Mouse (Mus musculus): ENCODE measurements around the gene Mroh2a.
A peak's percentile ranks its signal among the peaks of the same experiment; 100 is the strongest.

Gene Mroh2a

GRCm38 (mm10) chr1:88226670-88227379 lies at the start of gene Mroh2a:
Gene Mroh2a (plus strand): TSS chr1:88226986.
- no peak for DNase-seq (ENCODE audit: low spot score)

- no peak for DNase-seq (ENCODE audit: low spot score)
Observed at GRCm38 (mm10) chr1:88179657-88180056, 47.1 kb upstream of the Mroh2a start.

- no peak for DNase-seq (ENCODE audit: low spot score)
Observed at GRCm38 (mm10) chr1:88186325-88186935, 40.4 kb upstream of the Mroh2a start.

- no peak for DNase-seq (ENCODE audit: low spot score)
Observed at GRCm38 (mm10) chr1:88192136-88192535, 34.6 kb upstream of the Mroh2a start.

- DNase-seq (ENCODE audit: low spot score) = no peak
Observed at GRCm38 (mm10) chr1:88195687-88196086, 31.1 kb upstream of the Mroh2a start.

- no peak for DNase-seq (ENCODE audit: low spot score)
Observed at GRCm38 (mm10) chr1:88197443-88197842, 29.3 kb upstream of the Mroh2a start.

- DNase-seq (ENCODE audit: low spot score) = no peak
Observed at GRCm38 (mm10) chr1:88199996-88200395, 26.8 kb upstream of the Mroh2a start.

- DNase-seq (ENCODE audit: low spot score) = no peak
Observed at GRCm38 (mm10) chr1:88200456-88200855, 26.3 kb upstream of the Mroh2a start, which contains the start of gene Ugt1a2. Gene Ugt1a2 (plus strand): TSS chr1:88200601.

- peak; percentile 71 for DNase-seq (ENCODE audit: low spot score)
Observed at GRCm38 (mm10) chr1:88205294-88205922, 21.4 kb upstream of the Mroh2a start, which contains the start of gene Dnajb3. Gene Dnajb3 (minus strand): TSS chr1:88205782.

GRCm38 (mm10) chr1:88206843-88207479 lies 19.8 kb upstream of the Mroh2a start:
- peak; percentile 53 for DNase-seq (ENCODE audit: low spot score)

GRCm38 (mm10) chr1:88211812-88212211 lies 15.0 kb upstream of the Mroh2a start, which contains the start of gene Ugt1a1:
Gene Ugt1a1 (plus strand): TSS chr1:88211959.
- no peak for DNase-seq (ENCODE audit: low spot score)

GRCm38 (mm10) chr1:88212341-88213045 lies 14.3 kb upstream of the Mroh2a start:
- no peak for DNase-seq (ENCODE audit: low spot score)

GRCm38 (mm10) chr1:88213061-88213460 lies 13.7 kb upstream of the Mroh2a start:
- no peak for DNase-seq (ENCODE audit: low spot score)

- DNase-seq (ENCODE audit: low spot score) = no peak
Observed at GRCm38 (mm10) chr1:88213766-88214461, 12.9 kb upstream of the Mroh2a start.

GRCm38 (mm10) chr1:88214462-88214952 lies 12.3 kb upstream of the Mroh2a start:
- DNase-seq (ENCODE audit: low spot score) = no peak

GRCm38 (mm10) chr1:88215466-88216380 lies 11.1 kb upstream of the Mroh2a start:
- no peak for DNase-seq (ENCODE audit: low spot score)

- DNase-seq (ENCODE audit: low spot score) = no peak
Observed at GRCm38 (mm10) chr1:88216551-88216950, 10.2 kb upstream of the Mroh2a start.

- no peak for DNase-seq (ENCODE audit: low spot score)
Observed at GRCm38 (mm10) chr1:88217144-88217543, 9.6 kb upstream of the Mroh2a start.

- no peak for DNase-seq (ENCODE audit: low spot score)
Observed at GRCm38 (mm10) chr1:88217576-88217975, 9.2 kb upstream of the Mroh2a start.

GRCm38 (mm10) chr1:88218051-88218450 lies 8.7 kb upstream of the Mroh2a start:
- no peak for DNase-seq (ENCODE audit: low spot score)
